ENCODE assay signal across 8 mouse cellular contexts in genomic region chr3:69238141-69238851, GRCm38 (mm10). TPM values are rescaled to one million over a fixed set of nuclear protein-coding genes. Genes with fewer than 3 reads are reported as not detected.
DNase-seq lines count a peak whose midpoint lies in the region; ATAC-seq lines count a peak whose summit lies in the region.

No protein-coding gene starts in this region.

- H3K4me3 ChIP-seq in heart, embryonic 12.5 days = no peak overlapping the region

- no peaks in the 10 kb centered on the region for H3K36me3 ChIP-seq in heart, embryonic 12.5 days

- no peak overlapping the region for H3K4me2 ChIP-seq in heart, embryonic 12.5 days

- no peak for ATAC-seq in heart, embryonic 12.5 days (ENCODE audit: insufficient number of reproducible peaks, low FRiP score)
- peak; percentile 82 for ATAC-seq in CD4-positive, CD25-positive, alpha-beta regulatory T cell, adult 4 months

- H3K9ac ChIP-seq in heart, embryonic 12.5 days = no peak overlapping the region

- no peak overlapping the region for H3K27ac ChIP-seq in heart, embryonic 12.5 days (ENCODE audit: poor library complexity, severe bottlenecking)

- DNase-seq in heart, adult 11 months = peak; percentile 61
- DNase-seq in c-Kit-positive CD71-negative TER-119-negative erythroid progenitor cells, embryonic 14.5 days (ENCODE audit: low read depth) = peak; percentile 61
- peak; percentile 23 to 86 for DNase-seq in frontal cortex, adult 2 months (ENCODE audit: extremely low spot score in 1 of 2, low spot score in 1 of 2)
- peak; percentile 79 to 80 for DNase-seq in kidney, postnatal 4 days
- peak; percentile 60 for DNase-seq in lung, postnatal 10 days
- DNase-seq in spleen, adult 12 weeks (ENCODE audit: low spot score) = peak; percentile 32

- no peaks in the 10 kb centered on the region for H3K4me1 ChIP-seq in heart, embryonic 12.5 days (replicated peaks)

- no peaks in the 10 kb centered on the region for H3K27me3 ChIP-seq in heart, embryonic 12.5 days (replicated peaks)

- 43% methylated on average over 12 of the region's 12 CpGs for WGBS in heart, embryonic 12.5 days

- H3K9me3 ChIP-seq in heart, embryonic 12.5 days (replicated peaks) = no peaks in the 10 kb centered on the region

RNA-seq across cellular contexts. Expression of gene Arl14, which starts 16.1 kb away (rescaled TPM):
- not detected in 2 replicates for polyA plus RNA-seq in heart, embryonic 12.5 days (2016; fragmentation: Nextera tagmentation; extraction: Ambion mirVana)
- polyA plus RNA-seq in CD4-positive, CD25-positive, alpha-beta regulatory T cell, adult 4 months (2017; shearing (Covaris generic)) = not detected
- not detected in 2 replicates for polyA plus RNA-seq in frontal cortex, adult 2 months (2012; rRNA removed)
